Mouse (Mus musculus): Measurements from ENCODE around the gene Neurl1b. TPM values are rescaled to one million over a fixed set of nuclear protein-coding genes. Genes with fewer than 3 reads are reported as not detected.

Neurl1b gene
- 0.04 and 0.07 TPM in 2 replicates for polyA plus RNA-seq (2015; fragmentation: Nextera tagmentation; extraction: Ambion mirVana)

- peak; percentile 59 for ATAC-seq (ENCODE audit: low read depth)
- under 1% methylated on average over 85 of the region's 105 CpGs for WGBS (ENCODE audit: insufficient replicate concordance)
- H3K36me3 ChIP-seq (ENCODE audit: control insufficient read depth, insufficient read depth) = no peaks in the 10 kb centered on the region
- peak within 1 kb of the TSS; percentile 86 for H3K4me2 ChIP-seq (ENCODE audit: low read depth, low read length)
- H3K4me3 ChIP-seq (ENCODE audit: low read depth, low read length) = peak within 1 kb of the TSS; percentile 66
- no peaks in the 10 kb centered on the region for H3K9me3 ChIP-seq (replicated peaks; ENCODE audit: control insufficient read depth, low read length)
- H3K9ac ChIP-seq (ENCODE audit: low read depth, low read length) = peak within 1 kb of the TSS; percentile 43
- peaks cover 14% of the 10 kb centered on the region for H3K4me1 ChIP-seq (ENCODE audit: control insufficient read depth, low read depth, low read length)
- H3K27ac ChIP-seq (ENCODE audit: low read length) = no peak within 1 kb of the TSS
- H3K27me3 ChIP-seq (ENCODE audit: control insufficient read depth, insufficient read depth, low read depth, low read length) = peaks cover 55% of the 10 kb centered on the region
Measured at GRCm38 (mm10) chr17:26414523-26415354, at the start of gene Neurl1b. TSS of gene Neurl1b (plus strand) at chr17:26414829.

GRCm38 (mm10) chr17:26366792-26367191 lies 47.8 kb upstream of the Neurl1b start:
- peaks cover 8% of the 10 kb centered on the region for H3K4me1 ChIP-seq (ENCODE audit: control insufficient read depth, low read depth, low read length)
- no peaks in the 10 kb centered on the region for H3K27me3 ChIP-seq (ENCODE audit: control insufficient read depth, insufficient read depth, low read depth, low read length)
- 46% methylated on average over 4 of the region's 4 CpGs for WGBS (ENCODE audit: insufficient replicate concordance)
- no peak for ATAC-seq (ENCODE audit: low read depth)
- H3K4me2 ChIP-seq (ENCODE audit: low read depth, low read length) = no peak overlapping the region
- no peaks in the 10 kb centered on the region for H3K36me3 ChIP-seq (ENCODE audit: control insufficient read depth, insufficient read depth)
- H3K27ac ChIP-seq (ENCODE audit: low read length) = no peak overlapping the region
- H3K4me3 ChIP-seq (ENCODE audit: low read depth, low read length) = no peak overlapping the region
- H3K9me3 ChIP-seq (replicated peaks; ENCODE audit: control insufficient read depth, low read length) = no peaks in the 10 kb centered on the region
- no peak overlapping the region for H3K9ac ChIP-seq (ENCODE audit: low read depth, low read length)

- Histone ChIP-seq H3K9ac (ENCODE audit: low read depth, low read length) (no peak overlapping the region), H3K4me3 (ENCODE audit: low read depth, low read length) (no peak overlapping the region), H3K4me1 (ENCODE audit: control insufficient read depth, low read depth, low read length) (no peaks in the 10 kb centered on the region; the same call in 1 of the 2 replicates), H3K9me3 (replicated peaks; ENCODE audit: control insufficient read depth, low read length) (no peaks in the 10 kb centered on the region), H3K36me3 (ENCODE audit: control insufficient read depth, insufficient read depth) (no peaks in the 10 kb centered on the region), H3K4me2 (ENCODE audit: low read depth, low read length) (no peak overlapping the region), H3K27me3 (ENCODE audit: control insufficient read depth, insufficient read depth, low read depth, low read length) (no peaks in the 10 kb centered on the region), H3K27ac (ENCODE audit: low read length) (no peak overlapping the region)
- 43% methylated on average over 10 of the region's 10 CpGs for WGBS (ENCODE audit: insufficient replicate concordance)
- no peak for ATAC-seq (ENCODE audit: low read depth)
Measured at GRCm38 (mm10) chr17:26368336-26368992, 46.2 kb upstream of the Neurl1b start.

DNA sequence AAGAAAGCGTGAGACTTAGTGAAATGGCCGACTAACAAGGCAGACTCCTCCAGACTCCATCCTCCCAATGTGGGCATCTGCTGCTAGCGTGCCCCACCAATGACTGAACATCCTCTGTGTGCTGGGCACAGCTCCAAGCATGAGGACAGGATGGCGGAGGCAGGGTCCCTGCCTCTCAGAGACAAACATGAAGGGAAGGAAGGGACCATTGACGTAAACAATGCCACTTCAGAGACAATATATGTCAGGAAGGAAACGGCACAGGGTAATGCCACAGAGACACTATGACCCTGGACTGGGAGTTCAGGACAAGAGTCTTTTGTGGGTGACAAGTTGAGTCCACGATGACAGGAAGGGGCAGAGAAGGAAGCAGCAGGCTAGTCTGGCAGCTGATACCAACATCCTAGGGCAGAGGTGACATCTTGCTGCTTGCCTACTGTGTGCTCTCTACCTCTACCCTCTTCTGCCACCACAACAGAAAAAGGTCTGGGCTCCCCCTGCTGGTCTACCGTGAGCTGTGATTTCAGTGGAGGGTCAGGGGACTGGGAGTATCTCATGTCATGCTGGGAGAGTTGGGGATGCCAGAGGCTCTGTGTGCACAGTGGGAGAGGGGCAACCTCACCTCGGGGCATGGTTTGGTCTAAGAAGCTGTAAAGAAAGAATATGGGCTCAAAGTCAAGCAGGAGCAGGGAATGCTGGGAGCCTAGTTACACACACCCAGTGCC lies 43.9 kb upstream of the Neurl1b start:
- H3K4me3 ChIP-seq (ENCODE audit: low read depth, low read length) = no peak overlapping the region
- H3K27ac ChIP-seq (ENCODE audit: low read length) = no peak overlapping the region
- no peak overlapping the region for H3K9ac ChIP-seq (ENCODE audit: low read depth, low read length)
- no peak overlapping the region for H3K4me2 ChIP-seq (ENCODE audit: low read depth, low read length)
- no peak for ATAC-seq (ENCODE audit: low read depth)
- no peaks in the 10 kb centered on the region; the same call in 1 of the 2 replicates for H3K4me1 ChIP-seq (ENCODE audit: control insufficient read depth, low read depth, low read length)
- no peaks in the 10 kb centered on the region for H3K27me3 ChIP-seq (ENCODE audit: control insufficient read depth, insufficient read depth, low read depth, low read length)
- H3K9me3 ChIP-seq (replicated peaks; ENCODE audit: control insufficient read depth, low read length) = no peaks in the 10 kb centered on the region
- 23% methylated on average over 9 of the region's 9 CpGs for WGBS (ENCODE audit: insufficient replicate concordance)
- H3K36me3 ChIP-seq (ENCODE audit: control insufficient read depth, insufficient read depth) = no peaks in the 10 kb centered on the region

DNA sequence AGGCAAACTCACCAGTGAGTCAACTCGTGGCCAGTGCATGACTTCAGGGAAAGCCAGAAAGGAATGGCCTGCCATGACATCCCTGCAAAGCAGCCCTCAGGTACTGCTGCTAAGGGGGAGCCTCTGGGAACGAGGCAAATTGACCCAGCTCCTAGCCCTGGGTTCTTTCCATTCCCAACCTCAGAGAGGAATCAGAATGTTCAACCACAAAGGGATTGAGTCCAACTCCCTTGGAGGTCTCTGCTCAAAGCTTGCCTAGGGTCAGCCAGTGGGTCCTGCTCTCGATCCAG lies 43.4 kb upstream of the Neurl1b start:
- Histone ChIP-seq H3K4me3 (ENCODE audit: low read depth, low read length) (no peak overlapping the region), H3K27ac (ENCODE audit: low read length) (no peak overlapping the region), H3K9me3 (replicated peaks; ENCODE audit: control insufficient read depth, low read length) (no peaks in the 10 kb centered on the region), H3K4me1 (ENCODE audit: control insufficient read depth, low read depth, low read length) (no peaks in the 10 kb centered on the region; the same call in 1 of the 2 replicates), H3K9ac (ENCODE audit: low read depth, low read length) (no peak overlapping the region), H3K36me3 (ENCODE audit: control insufficient read depth, insufficient read depth) (no peaks in the 10 kb centered on the region), H3K27me3 (ENCODE audit: control insufficient read depth, insufficient read depth, low read depth, low read length) (no peaks in the 10 kb centered on the region), H3K4me2 (ENCODE audit: low read depth, low read length) (no peak overlapping the region)
- ATAC-seq (ENCODE audit: low read depth) = no peak
- WGBS (ENCODE audit: insufficient replicate concordance) = 37% methylated on average over 3 of the region's 3 CpGs

GRCm38 (mm10) chr17:26373211-26373610 lies 41.4 kb upstream of the Neurl1b start:
- Histone ChIP-seq H3K36me3 (ENCODE audit: control insufficient read depth, insufficient read depth) (no peaks in the 10 kb centered on the region), H3K4me1 (ENCODE audit: control insufficient read depth, low read depth, low read length) (no peaks in the 10 kb centered on the region; the same call in 1 of the 2 replicates), H3K27ac (ENCODE audit: low read length) (no peak overlapping the region), H3K4me3 (ENCODE audit: low read depth, low read length) (no peak overlapping the region), H3K9me3 (replicated peaks; ENCODE audit: control insufficient read depth, low read length) (no peaks in the 10 kb centered on the region), H3K27me3 (ENCODE audit: control insufficient read depth, insufficient read depth, low read depth, low read length) (no peaks in the 10 kb centered on the region), H3K9ac (ENCODE audit: low read depth, low read length) (no peak overlapping the region), H3K4me2 (ENCODE audit: low read depth, low read length) (no peak overlapping the region)
- no peak for ATAC-seq (ENCODE audit: low read depth)
- WGBS (ENCODE audit: insufficient replicate concordance) = 65% methylated on average over 5 of the region's 5 CpGs

DNA sequence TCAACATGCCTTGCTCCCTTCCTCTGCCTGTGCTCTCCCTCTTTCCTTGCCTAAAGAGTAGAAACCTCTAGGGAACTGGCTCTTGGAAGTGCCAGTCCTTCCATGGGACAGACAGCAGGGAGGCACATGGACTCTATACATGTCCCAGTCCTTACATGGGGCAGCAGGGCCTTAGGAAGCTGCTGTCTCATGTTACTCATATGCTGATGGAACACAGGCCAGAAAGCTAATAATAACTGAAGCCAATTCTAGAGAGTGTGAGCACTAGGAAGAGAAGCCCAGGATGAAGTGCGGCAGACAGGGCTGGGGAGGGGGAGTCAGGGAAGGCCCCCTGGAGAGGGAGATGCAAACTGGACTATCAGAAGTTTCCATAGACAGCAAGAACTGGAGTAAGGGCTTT lies 38.2 kb upstream of the Neurl1b start:
- H3K4me3 ChIP-seq (ENCODE audit: low read depth, low read length) = no peak overlapping the region
- no peak overlapping the region for H3K9ac ChIP-seq (ENCODE audit: low read depth, low read length)
- no peaks in the 10 kb centered on the region for H3K4me1 ChIP-seq (ENCODE audit: control insufficient read depth, low read depth, low read length)
- 76% methylated on average over 1 of the region's 1 CpGs for WGBS (ENCODE audit: insufficient replicate concordance)
- H3K27ac ChIP-seq (ENCODE audit: low read length) = no peak overlapping the region
- ATAC-seq (ENCODE audit: low read depth) = no peak
- H3K4me2 ChIP-seq (ENCODE audit: low read depth, low read length) = no peak overlapping the region
- H3K36me3 ChIP-seq (ENCODE audit: control insufficient read depth, insufficient read depth) = no peaks in the 10 kb centered on the region
- H3K27me3 ChIP-seq (ENCODE audit: control insufficient read depth, insufficient read depth, low read depth, low read length) = no peaks in the 10 kb centered on the region; the same call in 1 of the 2 replicates
- no peaks in the 10 kb centered on the region for H3K9me3 ChIP-seq (replicated peaks; ENCODE audit: control insufficient read depth, low read length)

DNA sequence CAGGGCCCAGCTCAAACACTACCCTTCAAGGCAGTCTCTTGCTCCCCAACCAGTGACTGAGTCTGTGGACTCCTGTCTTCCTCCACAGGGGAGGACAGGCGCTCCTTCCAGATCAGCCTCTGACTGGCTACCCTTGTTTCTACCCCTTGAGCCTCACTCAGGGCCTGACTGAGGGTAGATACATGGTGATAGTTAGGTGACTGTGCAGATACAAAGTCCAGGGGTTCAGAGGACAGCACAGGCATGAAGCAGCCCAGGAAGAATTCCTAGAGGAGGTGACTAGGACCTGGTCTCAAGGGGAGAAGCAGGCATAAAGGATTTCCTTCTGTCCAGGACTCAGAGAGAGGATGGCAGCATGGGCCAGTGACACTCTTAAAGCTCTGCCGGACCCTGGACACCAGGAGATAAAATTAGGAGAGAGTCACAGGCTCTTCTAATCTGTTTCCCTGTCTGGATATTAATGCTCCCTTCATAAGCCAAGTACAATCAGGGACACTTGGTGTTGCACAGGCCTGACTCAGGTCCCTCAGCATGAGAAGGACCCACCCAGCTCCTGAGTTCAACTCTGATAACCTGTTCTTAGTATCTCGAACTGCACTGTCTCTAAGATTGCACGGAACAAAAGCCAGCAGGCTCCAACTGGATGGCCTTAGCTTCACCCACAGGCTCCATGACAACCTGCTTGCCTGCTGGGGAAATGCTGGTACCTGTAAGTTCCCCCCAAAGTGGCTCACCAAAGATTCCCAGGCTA lies 37.5 kb upstream of the Neurl1b start:
- ATAC-seq (ENCODE audit: low read depth) = no peak
- 55% methylated on average over 4 of the region's 4 CpGs for WGBS (ENCODE audit: insufficient replicate concordance)
- no peak overlapping the region for H3K27ac ChIP-seq (ENCODE audit: low read length)
- no peaks in the 10 kb centered on the region for H3K4me1 ChIP-seq (ENCODE audit: control insufficient read depth, low read depth, low read length)
- no peak overlapping the region for H3K4me2 ChIP-seq (ENCODE audit: low read depth, low read length)
- H3K9me3 ChIP-seq (replicated peaks; ENCODE audit: control insufficient read depth, low read length) = no peaks in the 10 kb centered on the region
- no peak overlapping the region for H3K4me3 ChIP-seq (ENCODE audit: low read depth, low read length)
- H3K36me3 ChIP-seq (ENCODE audit: control insufficient read depth, insufficient read depth) = no peaks in the 10 kb centered on the region
- no peak overlapping the region for H3K9ac ChIP-seq (ENCODE audit: low read depth, low read length)
- H3K27me3 ChIP-seq (ENCODE audit: control insufficient read depth, insufficient read depth, low read depth, low read length) = no peaks in the 10 kb centered on the region; the same call in 1 of the 2 replicates
